Mouse (Mus musculus) thymus, adult 2 months (tissue): ENCODE measurements around the gene Fam102b.

ENCODE experiments used
- CTCF ChIP-seq: fragments of 200-500 bp; IDR thresholded peaks from 2 replicates; pipeline ENCODE4 v1.5.1; 2012; ENCODE audit warnings: mild to moderate bottlenecking, control low read depth, low read length, moderate library complexity, borderline replicate concordance; ENCODE audit not compliant: control insufficient read depth, poor library complexity, insufficient read depth; ENCODE audit errors: extremely low read depth
- POLR2A ChIP-seq: fragments of 200-500 bp; IDR thresholded peaks from 2 replicates; pipeline ENCODE4 v1.6.1; 2012; ENCODE audit warnings: mild to moderate bottlenecking, low read length, control low read depth, moderate library complexity; ENCODE audit not compliant: control insufficient read depth, poor library complexity, insufficient read depth; ENCODE audit errors: extremely low read depth

GRCm38 (mm10) chr3:108995379-108995778 lies 32.0 kb downstream of the Fam102b start:
- no peak for TF ChIP-seq CTCF
- no peak for TF ChIP-seq POLR2A
